Mouse (Mus musculus) liver, embryonic 14.5 days (tissue): ENCODE measurements at regions not wholly inside any gene's neighbourhood (a gene's known extent, or its start where the extent isn't known, plus 50 kb on each side); places are given as distances from the start of the nearest gene placed in this dataset.

Experiments used
- ATAC-seq: fragments of 200-750 bp; cut with Nextera tagmentation; 2 replicates; pipeline ENCODE4 v1.8.0; 2017; ENCODE audit warnings: moderate number of reproducible peaks, mild to moderate bottlenecking, moderate library complexity; ENCODE audit not compliant: insufficient read depth
- DNase-seq, 3 experiments: peaks; one replicate each; pipeline ENCODE4 v3.0.0-alpha.2; 2012 to 2013; ENCODE audit warnings: low read depth in 3 of 3, low spot score in 3 of 3
- H3K27ac ChIP-seq: fragments of 300-500 bp; sonication (generic); 2 replicates; pipeline ENCODE4 v1.5.1; 2014; ENCODE audit warnings: moderate library complexity, mild to moderate bottlenecking, control low read depth, inconsistent platforms
- H3K27me3 ChIP-seq: fragments of 300-500 bp; sonication (generic); 2 replicates; pipeline ENCODE4 v1.6.1; 2014; ENCODE audit warnings: mild to moderate bottlenecking, low read length, moderate library complexity; ENCODE audit not compliant: control insufficient read depth, insufficient read depth
- H3K36me3 ChIP-seq: fragments of 300-500 bp; sonication (generic); replicated peaks from 2 replicates; pipeline ENCODE4 v1.6.1; 2014; ENCODE audit warnings: low read depth; ENCODE audit not compliant: control insufficient read depth, insufficient read depth
- H3K4me1 ChIP-seq, 2 experiments: fragments of 200-500 bp in 1 of 2; fragments of 300-500 bp in 1 of 2; sonication (generic) in 1 of 2; replicated peaks; 2 replicates each; pipeline ENCODE4 v1.6.1; 2012 to 2014; ENCODE audit warnings: antibody characterized with exemption in 1 of 2, inconsistent platforms in 1 of 2, low read length in 1 of 2; ENCODE audit not compliant: control insufficient read depth in 2 of 2, insufficient read depth in 2 of 2
- H3K4me2 ChIP-seq: fragments of 300-500 bp; sonication (generic); 2 replicates; pipeline ENCODE4 v1.6.1; 2014; ENCODE audit warnings: low read depth, mild to moderate bottlenecking, control low read depth, moderate library complexity
- H3K4me3 ChIP-seq, 2 experiments: fragments of 200-500 bp in 1 of 2; fragments of 300-500 bp in 1 of 2; sonication (generic) in 1 of 2; 2 replicates each; pipeline ENCODE4 v1.5.1; 2012 to 2014; ENCODE audit warnings: low read depth in 2 of 2, low read length in 2 of 2, mild to moderate bottlenecking in 2 of 2, control low read depth in 1 of 2, inconsistent platforms in 1 of 2, moderate library complexity in 1 of 2; ENCODE audit not compliant: insufficient read depth in 1 of 2
- H3K9ac ChIP-seq: fragments of 300-500 bp; sonication (generic); replicated peaks from 2 replicates; pipeline ENCODE4 v1.6.1; 2014; ENCODE audit warnings: mild to moderate bottlenecking, control low read depth, moderate library complexity
- H3K9me3 ChIP-seq: fragments of 300-500 bp; sonication (generic); 2 replicates; pipeline ENCODE4 v1.6.1; 2016; ENCODE audit warnings: low read length, mixed read lengths; ENCODE audit not compliant: control insufficient read depth
- CTCF ChIP-seq: IDR thresholded peaks from 2 replicates; pipeline ENCODE4 v1.5.1; 2016; ENCODE audit warnings: antibody characterized with exemption, low read depth, control low read depth
- EP300 ChIP-seq: IDR thresholded peaks from 2 replicates; pipeline ENCODE4 v1.6.1; 2016; ENCODE audit warnings: antibody characterized with exemption, low read depth
- WGBS: fragments of 180-500 bp; shearing (Covaris S2); extraction: QIAGEN DNeasy Blood & Tissue Kit; methylation state at CpG from one replicate; pipeline ENCODE4 v1.1.7; 2014; ENCODE audit not compliant: insufficient replicate concordance; 5-methylcytosine and 5-hydroxymethylcytosine counted together

GRCm38 (mm10) chr3:34466312-34466711 lies 183.9 kb upstream of the Sox2 start:
- ATAC-seq (no peak), DNase-seq (no peak)
- Histone ChIP-seq H3K4me3 (no peak overlapping the region), H3K4me1 (no peaks in the 10 kb centered on the region), H3K27me3 (no peaks in the 10 kb centered on the region), H3K36me3 (no peaks in the 10 kb centered on the region), H3K4me2 (no peak overlapping the region), H3K27ac (no peak overlapping the region), H3K9ac (no peak overlapping the region), H3K9me3 (no peaks in the 10 kb centered on the region)
- 61% methylated on average over 4 of the region's 4 CpGs for WGBS
- TF ChIP-seq CTCF = no peak
- no peak for TF ChIP-seq EP300

DNA sequence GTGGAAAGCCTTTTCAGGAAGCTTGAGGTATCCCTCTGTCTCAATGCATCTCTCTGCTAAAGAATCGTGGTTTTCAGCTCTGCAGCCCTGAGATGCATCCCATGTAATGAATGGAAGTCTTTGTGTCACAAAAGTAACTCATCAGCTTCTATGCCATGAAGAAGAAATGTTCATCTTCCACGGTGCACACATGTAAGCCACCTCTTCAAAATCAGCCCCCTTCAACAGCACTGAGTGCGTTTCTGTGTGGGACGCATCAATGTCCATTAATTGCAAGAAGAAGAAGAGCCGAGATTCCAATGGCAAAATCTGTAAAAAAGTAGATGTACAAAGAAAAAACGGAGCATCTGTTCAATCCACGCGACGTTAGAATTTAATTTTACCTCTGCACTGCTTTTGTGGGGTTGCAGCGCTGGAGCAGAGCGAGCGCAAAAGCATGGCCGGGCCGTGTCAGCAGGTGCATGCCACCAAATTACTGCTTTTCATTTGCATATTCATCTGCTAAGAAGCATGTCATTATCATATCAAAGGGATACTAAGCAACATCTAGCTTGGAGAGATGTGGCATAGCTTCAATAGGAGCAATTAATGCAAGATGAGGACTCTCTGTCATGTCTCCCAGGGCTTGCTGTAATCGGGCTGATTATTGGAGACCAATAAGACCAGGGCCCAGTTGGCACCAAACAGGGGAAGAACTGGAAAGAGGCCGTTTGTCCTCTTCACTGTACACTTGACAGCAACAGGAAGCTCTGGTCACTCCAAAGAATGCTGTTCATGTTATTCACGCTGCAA lies 185.0 kb upstream of the Sox2 start:
- no peaks in the 10 kb centered on the region for H3K27me3 ChIP-seq
- ATAC-seq = no peak

DNA sequence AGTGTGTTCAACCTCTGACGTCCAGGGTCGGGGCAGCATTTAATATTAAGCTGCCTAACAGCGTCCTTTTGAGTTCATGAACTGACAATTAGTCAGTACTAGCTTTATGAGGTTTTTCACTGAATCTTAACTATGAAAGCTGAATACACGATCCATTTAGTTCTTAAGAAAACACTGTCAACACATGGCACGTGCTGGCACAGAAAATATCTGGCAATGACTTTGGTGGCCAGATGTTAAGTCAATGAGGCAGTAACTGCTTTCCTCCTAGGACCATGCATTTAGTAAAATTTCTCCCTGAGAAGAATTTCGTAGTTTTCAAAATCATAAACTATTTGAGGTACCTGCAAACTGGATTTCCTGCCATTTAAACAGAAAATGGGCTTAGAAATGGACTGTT lies 191.4 kb upstream of the Sox2 start:
- WGBS = 59% methylated on average over 6 of the region's 6 CpGs
- no peak for DNase-seq

More for the DNA sequence above, 185.0 kb upstream of the Sox2 start:
- Histone ChIP-seq H3K4me2 (no peak overlapping the region), H3K4me3 (no peak overlapping the region), H3K27ac (no peak overlapping the region), H3K36me3 (no peaks in the 10 kb centered on the region), H3K4me1 (no peaks in the 10 kb centered on the region), H3K9ac (no peak overlapping the region), H3K9me3 (no peaks in the 10 kb centered on the region)
- 59% methylated on average over 17 of the region's 17 CpGs for WGBS
- DNase-seq = no peak
- TF ChIP-seq EP300 = no peak
- no peak for TF ChIP-seq CTCF

GRCm38 (mm10) chr3:34457821-34458220 lies 192.4 kb upstream of the Sox2 start:
- H3K4me3 ChIP-seq = no peak overlapping the region
- H3K27me3 ChIP-seq = no peaks in the 10 kb centered on the region
- TF ChIP-seq EP300 (no peak), CTCF (no peak)
- 56% methylated on average over 1 of the region's 1 CpGs for WGBS
- DNase-seq (no peak), ATAC-seq (no peak)
- no peaks in the 10 kb centered on the region for H3K9me3 ChIP-seq
- H3K9ac ChIP-seq = no peak overlapping the region
- H3K27ac ChIP-seq = no peak overlapping the region
- H3K36me3 ChIP-seq = no peaks in the 10 kb centered on the region
- H3K4me2 ChIP-seq = no peak overlapping the region
- no peaks in the 10 kb centered on the region for H3K4me1 ChIP-seq

More for the DNA sequence above, 191.4 kb upstream of the Sox2 start:
- Histone ChIP-seq H3K27ac (no peak overlapping the region), H3K4me1 (no peaks in the 10 kb centered on the region), H3K36me3 (no peaks in the 10 kb centered on the region), H3K4me3 (no peak overlapping the region), H3K9me3 (no peaks in the 10 kb centered on the region), H3K4me2 (no peak overlapping the region), H3K27me3 (no peaks in the 10 kb centered on the region), H3K9ac (no peak overlapping the region)
- TF ChIP-seq CTCF = no peak
- no peak for ATAC-seq

- no peak overlapping the region for H3K27ac ChIP-seq
- TF ChIP-seq CTCF = no peak
- TF ChIP-seq EP300 = no peak
- no peaks in the 10 kb centered on the region for H3K9me3 ChIP-seq
- no peaks in the 10 kb centered on the region for H3K4me1 ChIP-seq
- DNase-seq = no peak
- no peaks in the 10 kb centered on the region for H3K36me3 ChIP-seq
- no peaks in the 10 kb centered on the region for H3K27me3 ChIP-seq
- no peak for ATAC-seq
- no peak overlapping the region for H3K4me2 ChIP-seq
- no peak overlapping the region for H3K4me3 ChIP-seq
- 64% methylated on average over 23 of the region's 23 CpGs for WGBS
- no peak overlapping the region for H3K9ac ChIP-seq
These were observed 193.4 kb upstream of the Sox2 start for GRCm38 (mm10) chr3:34456488-34457433.
